Mouse (Mus musculus) megakaryocyte, embryonic 14.5 days (primary cell): Measurements from ENCODE around the gene Fsd1l.

Experiments used
- FLI1 ChIP-seq: IDR thresholded peaks from 2 replicates; pipeline ENCODE4 v1.6.1; 2012; ENCODE audit warnings: low read length, inconsistent platforms, mixed read lengths
- GATA1 ChIP-seq: IDR thresholded peaks from 3 replicates; pipeline ENCODE4 v1.6.1; 2012; ENCODE audit warnings: mixed read lengths, low read length, inconsistent platforms, borderline replicate concordance

- TF ChIP-seq GATA1 (no peak), FLI1 (no peak)
Observed at GRCm38 (mm10) chr4:53588936-53589335, 42.3 kb upstream of the Fsd1l start.
